Mouse (Mus musculus) regulatory T cell (primary cell): ENCODE data around the gene Kcnj10.

Source experiments
- in situ Hi-C: fragments of 300-600 bp; cut with MboI, MseI; formaldehyde crosslinking; loops from one replicate; pipeline ENCODE4 v1.15.1; 2025; ENCODE audit warnings: high pct_unique_total_duplicates

Gene Kcnj10

DNA sequence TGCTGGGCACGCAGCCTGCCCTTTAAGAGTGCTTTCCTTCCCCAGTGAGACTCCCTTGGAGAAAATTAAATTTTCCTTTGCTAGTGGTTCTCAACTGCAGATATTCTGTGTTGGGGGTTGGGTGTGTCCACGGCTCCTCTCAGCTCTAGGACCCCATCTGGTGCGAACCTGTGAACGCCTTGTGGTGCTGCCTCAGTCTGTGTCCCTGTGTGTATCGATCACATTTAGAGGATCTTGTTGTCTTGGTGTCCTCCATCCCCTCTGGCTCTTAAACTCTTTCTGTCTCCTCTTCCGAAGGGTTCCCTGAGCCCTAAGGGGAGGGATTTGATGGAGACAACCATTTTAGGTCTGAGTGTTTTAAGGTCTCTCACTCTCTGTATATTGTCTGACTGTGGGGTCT is 79.2 kb downstream of the Kcnj10 start:
- in situ Hi-C loops = loop anchor here (25.0 kb wide), 1 partner anchor 917 kb away; the partner anchor contains the start of gene Ackr1

DNA sequence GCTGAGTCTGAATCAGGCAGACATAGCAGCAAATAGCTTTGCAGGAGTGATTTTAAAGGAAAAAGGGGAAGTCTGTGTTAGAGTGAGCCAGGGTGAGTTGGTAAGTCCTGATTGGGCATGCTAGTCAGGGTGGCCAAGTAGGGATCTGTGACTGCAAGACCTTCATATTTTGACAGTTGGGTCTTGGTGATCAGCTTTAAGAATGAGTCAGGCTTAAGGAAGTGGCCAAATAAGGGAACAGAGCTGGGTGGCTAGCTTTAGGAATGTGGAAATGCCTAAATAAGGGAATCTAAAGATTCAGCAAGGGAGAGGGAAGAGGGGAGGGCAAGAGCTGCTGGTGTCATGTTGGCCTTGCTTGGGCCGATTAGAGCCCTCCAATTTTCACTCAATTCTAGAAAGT is 82.4 kb downstream of the Kcnj10 start:
- in situ Hi-C loops = loop anchor here (25.0 kb wide), 1 partner anchor 914 kb away; the partner anchor contains the start of gene Ackr1
